Mouse (Mus musculus) cerebellum, adult 8-10 months (tissue): ENCODE measurements around the gene 1700020D05Rik.

Source experiments
- DNase-seq: peaks from one replicate; pipeline ENCODE4 v3.0.0; 2022

The 1700020D05Rik gene

DNA sequence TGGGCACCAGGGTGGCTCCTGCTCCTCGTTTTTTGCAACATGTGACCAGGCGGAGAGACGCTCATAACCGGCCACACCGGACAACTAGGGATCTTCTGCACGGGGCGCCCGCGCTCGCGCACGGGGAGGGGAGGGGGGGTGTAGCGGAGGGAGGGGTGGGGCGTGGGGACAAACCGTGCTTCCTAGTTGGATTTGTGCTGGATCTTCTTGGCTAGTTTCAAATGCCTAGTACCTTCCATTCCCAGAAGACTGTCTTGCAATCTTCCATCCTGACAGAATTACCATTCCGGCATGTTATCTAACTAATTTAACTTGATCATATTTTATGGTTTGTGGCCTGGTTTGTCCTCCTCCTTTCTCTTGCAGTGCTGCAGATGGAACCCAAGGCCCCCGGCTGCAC is at the start of gene 1700020D05Rik:
Gene 1700020D05Rik, minus strand, starts transcription at position 101 of the 400 bp plus-strand sequence.
- DNase-seq = no peak

DNA sequence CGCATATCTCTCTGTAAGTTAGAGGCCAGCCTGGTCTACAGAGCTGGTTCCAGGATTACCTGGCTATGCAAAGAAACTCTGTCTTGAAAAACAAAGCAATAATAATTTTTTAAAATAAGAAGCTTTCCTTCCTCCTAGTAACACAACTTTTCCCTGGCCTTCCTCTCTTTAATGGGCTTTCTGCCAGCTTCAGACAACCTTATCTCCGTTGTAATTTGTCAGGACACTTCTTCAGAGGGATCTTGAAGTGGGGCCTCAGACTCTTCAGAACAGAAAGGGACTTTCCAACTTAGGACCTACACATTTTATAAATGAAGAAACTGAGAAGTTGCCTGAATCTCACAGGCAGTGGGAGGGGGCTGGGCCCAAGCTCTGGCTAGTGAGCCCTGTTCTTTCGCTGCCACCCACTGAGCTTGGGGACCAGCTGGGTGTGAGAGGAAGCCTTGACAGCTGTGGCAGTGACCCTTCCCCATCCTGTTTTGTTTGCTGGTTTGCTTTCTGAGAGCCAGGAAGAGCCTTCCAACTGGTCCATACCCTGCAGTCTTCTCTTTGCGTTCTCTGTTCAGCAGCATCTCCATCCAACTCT is 44.0 kb upstream of the 1700020D05Rik start:
- no peak for DNase-seq

- no peak for DNase-seq
Measured at GRCm38 (mm10) chr19:5544031-5544430, 40.4 kb upstream of the 1700020D05Rik start.

DNA sequence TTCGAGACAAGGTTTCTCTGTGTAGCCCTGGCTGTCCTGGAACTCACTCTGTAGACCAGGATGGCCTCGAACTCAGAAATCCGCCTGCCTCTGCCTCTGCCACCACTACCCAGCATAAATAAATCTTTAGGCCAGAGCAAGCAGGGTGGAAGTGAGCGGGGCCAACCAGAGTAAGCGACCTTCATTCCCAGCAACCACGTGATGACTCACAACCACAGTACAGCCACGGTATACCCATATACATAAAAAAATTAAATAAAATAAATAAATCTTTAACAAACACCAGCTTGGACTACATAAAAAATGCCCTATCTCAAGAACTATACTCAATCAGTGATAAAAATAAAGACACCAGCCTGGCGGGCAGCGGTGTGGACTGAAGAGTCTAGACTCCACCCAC is 39.8 kb upstream of the 1700020D05Rik start:
- DNase-seq = no peak

- DNase-seq = no peak
Measured at GRCm38 (mm10) chr19:5538786-5539185, 35.2 kb upstream of the 1700020D05Rik start.

DNA sequence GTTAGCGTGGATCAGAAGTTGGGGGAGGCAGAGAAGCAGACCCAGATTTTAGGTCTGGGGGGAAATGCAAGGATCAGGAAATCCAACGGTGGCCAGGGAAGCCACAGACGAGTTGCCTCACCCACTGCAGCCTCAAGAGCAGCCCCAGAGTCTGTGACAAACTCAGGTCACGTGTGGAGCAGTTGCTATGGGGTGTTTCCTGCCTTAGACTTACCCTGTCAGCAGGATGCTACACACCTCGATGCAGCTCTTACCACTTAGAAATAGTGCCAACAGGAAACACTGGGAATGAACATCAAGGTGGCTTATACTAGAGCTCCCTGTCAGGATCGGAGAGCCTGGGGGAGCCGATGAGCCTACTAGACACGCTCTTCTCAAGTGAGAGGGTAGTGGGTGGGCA is 28.9 kb upstream of the 1700020D05Rik start:
- no peak for DNase-seq

GRCm38 (mm10) chr19:5530138-5530524 is 26.5 kb upstream of the 1700020D05Rik start:
- no peak for DNase-seq

- DNase-seq = peak; percentile 97
Measured at GRCm38 (mm10) chr19:5529325-5530137, 25.9 kb upstream of the 1700020D05Rik start.

DNA sequence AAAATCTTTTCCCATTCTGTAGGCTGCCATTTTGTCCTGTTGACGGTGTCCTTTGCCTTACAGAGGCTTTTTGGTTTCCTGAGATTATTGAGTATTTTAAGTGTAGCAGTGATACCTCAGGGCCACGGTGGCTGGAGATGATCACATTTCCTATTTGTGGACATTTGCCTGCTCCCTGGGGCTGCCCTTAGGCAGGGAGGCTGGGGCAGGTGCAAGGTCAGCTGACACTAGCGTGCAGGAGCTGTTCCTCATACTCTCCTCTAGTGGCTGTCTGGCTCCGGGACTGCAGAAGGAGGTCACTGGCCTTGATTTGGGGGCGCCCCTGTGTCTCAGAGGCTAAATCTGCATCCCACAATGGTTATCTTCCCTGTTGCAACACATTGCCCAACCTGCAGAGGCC is 21.6 kb upstream of the 1700020D05Rik start:
- DNase-seq = no peak

- DNase-seq = no peak
Measured at GRCm38 (mm10) chr19:5518721-5519120, 15.1 kb upstream of the 1700020D05Rik start.

- DNase-seq = no peak
Measured at GRCm38 (mm10) chr19:5516906-5517505, 13.4 kb upstream of the 1700020D05Rik start.

GRCm38 (mm10) chr19:5515840-5516777 is 12.5 kb upstream of the 1700020D05Rik start:
- no peak for DNase-seq

- no peak for DNase-seq
Measured at GRCm38 (mm10) chr19:5513005-5513349, 9.4 kb upstream of the 1700020D05Rik start.

- no peak for DNase-seq
Measured at GRCm38 (mm10) chr19:5512091-5513004, 8.8 kb upstream of the 1700020D05Rik start.

- DNase-seq = no peak
Measured at GRCm38 (mm10) chr19:5511074-5511632, 7.6 kb upstream of the 1700020D05Rik start.

GRCm38 (mm10) chr19:5510031-5511026 is 6.7 kb upstream of the 1700020D05Rik start, which contains the start of gene Snx32:
Snx32 (minus strand) TSS chr19:5510538.
- DNase-seq = peak; percentile 98

DNA sequence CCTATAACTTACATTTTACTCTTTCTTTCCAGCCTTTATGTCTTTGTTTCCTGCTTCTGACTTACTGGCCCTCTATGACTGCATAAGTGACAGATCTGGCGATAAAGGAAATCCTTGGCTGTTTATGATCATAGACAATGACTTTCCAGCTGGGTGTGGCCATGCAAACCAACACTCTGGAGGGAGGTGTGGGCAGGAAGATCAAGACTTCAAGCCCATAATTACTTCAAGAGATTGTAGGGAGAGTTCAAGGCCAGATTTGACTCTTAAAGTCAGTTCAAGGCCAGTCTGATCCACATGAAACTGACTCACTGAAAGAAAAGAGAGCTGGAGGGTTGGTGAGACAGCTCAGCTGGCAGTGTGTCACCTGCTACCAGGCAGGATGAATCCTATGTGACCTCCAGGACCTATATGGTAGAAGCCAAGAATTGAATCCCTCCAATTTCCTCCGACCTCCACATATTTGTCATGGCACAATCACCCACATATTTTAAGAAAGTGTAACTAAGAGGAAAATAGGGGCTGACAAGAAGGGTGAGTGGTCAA is 3.2 kb downstream of the 1700020D05Rik start:
- DNase-seq = no peak

DNA sequence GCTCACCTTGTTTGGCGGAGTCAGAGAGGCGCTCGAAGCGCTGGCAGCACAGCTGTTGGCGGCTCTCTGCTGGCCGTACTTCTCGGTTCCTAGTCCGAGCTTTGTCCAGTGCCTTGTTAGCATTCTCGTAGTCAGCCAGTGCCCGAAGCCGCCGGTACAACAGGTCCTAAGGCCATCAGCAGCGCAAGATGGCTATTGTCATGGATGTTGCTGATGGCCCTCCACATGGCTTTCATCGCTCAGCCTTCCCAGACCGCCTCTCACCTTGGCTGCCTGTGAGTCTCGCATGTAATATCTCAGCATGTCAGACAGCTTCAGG is 7.6 kb downstream of the 1700020D05Rik start:
- no peak for DNase-seq

DNA sequence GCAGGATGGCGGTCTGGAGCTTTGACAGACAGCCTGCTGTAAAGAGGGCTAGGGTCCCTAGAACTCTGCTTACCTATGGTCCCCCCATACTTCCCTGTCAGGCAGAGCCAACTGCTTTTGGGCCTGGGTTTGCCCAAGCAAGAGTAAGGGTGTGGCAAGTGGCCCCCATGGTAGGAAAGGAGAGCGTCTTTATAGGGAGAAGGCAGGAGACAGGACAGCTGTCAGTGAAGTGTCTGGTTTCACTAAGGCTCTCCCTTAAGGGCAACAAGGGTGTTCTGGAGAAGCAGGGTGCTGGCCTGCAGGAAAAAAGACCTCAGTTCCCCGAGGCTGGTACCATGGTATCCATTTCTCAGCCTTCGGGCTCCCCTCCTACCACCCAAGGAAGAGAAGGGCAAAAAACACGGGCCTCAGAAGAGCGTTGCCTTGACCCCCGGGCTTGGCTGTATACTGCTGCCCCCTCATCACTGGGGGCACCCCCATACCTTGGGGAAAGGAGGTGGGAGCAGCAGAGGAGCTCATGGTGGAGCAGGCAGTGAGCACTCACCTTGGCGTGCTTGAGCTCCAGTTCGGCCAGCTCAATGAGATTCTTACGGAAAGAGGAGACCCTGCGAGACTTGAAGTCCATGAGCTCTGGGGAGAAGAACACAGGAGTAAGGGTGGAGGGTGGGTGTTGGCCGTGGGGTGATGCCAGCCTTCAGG is 8.1 kb downstream of the 1700020D05Rik start:
- peak; percentile 25 for DNase-seq
